Mouse (Mus musculus) forelimb bud, embryonic 11.5 days (tissue): ENCODE data around the gene Tuba4a.

Experiments used
- DNase-seq: peaks from one replicate; pipeline ENCODE4 v3.0.0-alpha.2; 2012; ENCODE audit warnings: low read depth, low spot score

The Tuba4a gene

DNA sequence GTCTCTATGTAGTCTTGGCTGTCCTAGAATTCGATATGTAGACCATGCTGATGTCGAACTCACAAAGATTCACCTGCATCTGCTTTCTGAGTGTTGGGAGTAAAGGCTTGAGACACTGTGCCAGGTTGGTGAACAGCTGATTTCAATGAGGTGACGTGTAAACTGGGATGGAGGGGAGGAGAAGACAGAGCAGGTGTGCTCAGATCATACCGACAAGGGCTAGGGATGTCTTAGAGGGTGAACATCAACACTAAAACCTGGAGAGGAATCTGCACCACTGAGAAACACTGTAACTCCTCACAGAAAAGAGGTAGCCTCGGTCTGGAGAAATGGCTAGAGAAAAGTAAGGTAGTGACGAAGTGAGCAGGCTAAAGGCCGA lies 51.6 kb downstream of the Tuba4a start:
- DNase-seq = no peak
